In genomic region chr19:59742946-59743345, GRCm38 (mm10) we compare ENCODE assay signal across 8 mouse cellular contexts.
DNase-seq lines count a peak whose midpoint lies in the region; ATAC-seq and TF ChIP-seq lines count a peak whose summit lies in the region.
"Had no signal": no experiment of that assay in that cellular context is flagged by ENCODE, and none has a peak within 500 bp of the region (broad histone marks: within the 10 kb centered on the region; RNA-seq: fewer than 3 reads in every experiment).

No protein-coding gene starts in this region.

- no peak overlapping the region for H3K27ac ChIP-seq in hindbrain, postnatal 0 days
- H3K27ac ChIP-seq in hindbrain, embryonic 10.5 days: no peak overlapping the region

- H3K9me3 ChIP-seq in hindbrain, postnatal 0 days (ENCODE audit: low read length): no peaks in the 10 kb centered on the region
- H3K9me3 ChIP-seq in hindbrain, embryonic 10.5 days: no peaks in the 10 kb centered on the region
- H3K9me3 ChIP-seq: megakaryocyte, embryonic 14.5 days had no signal

- H3K27me3 ChIP-seq in hindbrain, postnatal 0 days (ENCODE audit: insufficient read depth, low read length): no peaks in the 10 kb centered on the region
- H3K27me3 ChIP-seq in hindbrain, embryonic 10.5 days (ENCODE audit: insufficient read depth, poor library complexity, severe bottlenecking): no peaks in the 10 kb centered on the region
- H3K27me3 ChIP-seq: megakaryocyte, embryonic 14.5 days had no signal

- no peak overlapping the region for H3K9ac ChIP-seq in hindbrain, postnatal 0 days (replicated peaks; ENCODE audit: low read length)

- H3K4me2 ChIP-seq in hindbrain, postnatal 0 days (ENCODE audit: low read depth, low read length): no peak overlapping the region

- peak; percentile 85 for TF ChIP-seq CTCF in hindbrain, postnatal 0 days (IDR thresholded peaks at IDR 0.05; ENCODE audit: low read depth)

- H3K36me3 ChIP-seq in hindbrain, postnatal 0 days (ENCODE audit: insufficient read depth, low read length): no peaks in the 10 kb centered on the region
- no peaks in the 10 kb centered on the region for H3K36me3 ChIP-seq in hindbrain, embryonic 10.5 days

- H3K4me1 ChIP-seq in hindbrain, postnatal 0 days (ENCODE audit: insufficient read depth, low read length): no peaks in the 10 kb centered on the region
- no peaks in the 10 kb centered on the region for H3K4me1 ChIP-seq in hindbrain, embryonic 10.5 days (replicated peaks)
- H3K4me1 ChIP-seq: megakaryocyte, embryonic 14.5 days had no signal

- no peak overlapping the region for H3K4me3 ChIP-seq in hindbrain, postnatal 0 days (ENCODE audit: low read length)
- no peak overlapping the region for H3K4me3 ChIP-seq in hindbrain, embryonic 10.5 days
- H3K4me3 ChIP-seq: megakaryocyte, embryonic 14.5 days had no signal

- 0 out of 2 replicates have a peak, but pooled peaks have one; percentile 35 for ATAC-seq in hindbrain, postnatal 0 days

- DNase-seq in hindbrain, postnatal 0 days (ENCODE audit: low spot score): peak; percentile 62
- DNase-seq in hindbrain, embryonic 10.5 days (ENCODE audit: low spot score): no peak
- peak; percentile 67 for DNase-seq in 3T3-L1 (ENCODE audit: low read depth, low spot score)
- DNase-seq in CD4-positive helper T cell, adult 2 months (ENCODE audit: low read depth, low spot score): peak; percentile 5
- DNase-seq in embryo, embryonic 9.5 days (ENCODE audit: extremely low spot score): peak; percentile 36
- DNase-seq in lung, postnatal 36 days: peak; percentile 43
- no peak for DNase-seq in ovary, adult 18-20 months (ENCODE audit: low spot score)

- WGBS in hindbrain, postnatal 0 days: 17% methylated on average over 3 of the region's 3 CpGs
- WGBS in hindbrain, embryonic 10.5 days: 43% methylated on average over 3 of the region's 3 CpGs

Comparison
In these comparisons a context has a peak if more than half of its experiments do, and no peak if none do; other contexts are left out.
1. DNase-seq: peak in hindbrain, postnatal 0 days (single experiment), 3T3-L1 (single experiment), CD4-positive helper T cell, adult 2 months (single experiment), embryo, embryonic 9.5 days (single experiment) and lung, postnatal 36 days (single experiment); none in hindbrain, embryonic 10.5 days (single experiment) and ovary, adult 18-20 months (single experiment).